Mouse (Mus musculus) lung, postnatal 0 days (tissue): Measurements from ENCODE around the gene Mlxipl. TPM values are rescaled to one million over a fixed set of nuclear protein-coding genes. Genes with fewer than 3 reads are reported as not detected.
"Not testable (repeated sequence)": the region's sequence is repeated elsewhere in the genome, so short reads cannot be mapped to it uniquely, and the experiment has no call there.

Experiments used
- ATAC-seq: fragments of 200-750 bp; cut with Nextera tagmentation; 2 replicates; pipeline ENCODE4 v1.8.0; 2017; ENCODE audit warnings: moderate library complexity
- DNase-seq: peaks from one replicate; pipeline ENCODE4 v3.0.0-alpha.2; 2016; ENCODE audit warnings: low spot score
- H3K27ac ChIP-seq: fragments of 300-500 bp; sonication (generic); 2 replicates; pipeline ENCODE4 v1.5.1; 2014; ENCODE audit warnings: antibody characterized with exemption, mild to moderate bottlenecking, low read length, mixed read lengths
- H3K27me3 ChIP-seq: fragments of 300-500 bp; sonication (generic); replicated peaks from 2 replicates; pipeline ENCODE4 v1.6.1; 2014; ENCODE audit warnings: low read length, mixed read lengths; ENCODE audit not compliant: insufficient read depth
- H3K36me3 ChIP-seq: fragments of 300-500 bp; sonication (generic); 2 replicates; pipeline ENCODE4 v1.6.1; 2014; ENCODE audit warnings: low read length, mixed read lengths; ENCODE audit not compliant: insufficient read depth
- H3K4me1 ChIP-seq: fragments of 300-500 bp; sonication (generic); 2 replicates; pipeline ENCODE4 v1.6.1; 2014; ENCODE audit warnings: antibody characterized with exemption, low read depth, low read length, mixed read lengths; ENCODE audit not compliant: insufficient read depth
- H3K4me2 ChIP-seq: fragments of 300-500 bp; sonication (generic); replicated peaks from 2 replicates; pipeline ENCODE4 v1.6.1; 2014; ENCODE audit warnings: low read depth, mild to moderate bottlenecking, low read length, moderate library complexity, mixed read lengths
- H3K4me3 ChIP-seq: fragments of 300-500 bp; sonication (generic); 2 replicates; pipeline ENCODE4 v1.5.1; 2014; ENCODE audit warnings: low read depth, low read length
- H3K9ac ChIP-seq: fragments of 300-500 bp; sonication (generic); replicated peaks from 2 replicates; pipeline ENCODE4 v1.6.1; 2014; ENCODE audit warnings: low read depth, mild to moderate bottlenecking
- H3K9me3 ChIP-seq: fragments of 300-500 bp; sonication (generic); 2 replicates; pipeline ENCODE4 v1.6.1; 2016; ENCODE audit warnings: low read length, mixed read lengths
- CTCF ChIP-seq: IDR thresholded peaks from 2 replicates; pipeline ENCODE4 v1.5.1; 2016; ENCODE audit warnings: antibody characterized with exemption, mild to moderate bottlenecking
- EP300 ChIP-seq: IDR thresholded peaks from 2 replicates; pipeline ENCODE4 v1.6.1; 2016; ENCODE audit warnings: antibody characterized with exemption, mild to moderate bottlenecking, control low read depth
- WGBS: fragments of 180-500 bp; shearing (Covaris S2); extraction: QIAGEN DNeasy Blood & Tissue Kit; methylation state at CpG from one replicate; pipeline ENCODE4 v1.1.7; 2014; 5-methylcytosine and 5-hydroxymethylcytosine counted together
- polyA plus RNA-seq: library from polyadenylated mRNA; unstranded; fragments of >200 nt; fragmentation: Nextera tagmentation; extraction: Ambion mirVana; gene quantifications from 2 replicates; pipeline ENCODE4 v1.2.1, GENCODE M21; 2015

The Mlxipl gene
- polyA plus RNA-seq = 0.70 and 0.96 TPM in 2 replicates

- TF ChIP-seq CTCF = no peak
- no peak for TF ChIP-seq EP300
- H3K27me3 ChIP-seq = peaks cover 23% of the 10 kb centered on the region; the same call in 1 of the 2 replicates
- H3K9ac ChIP-seq = no peak within 1 kb of the TSS
Measured at GRCm38 (mm10) chr5:135089653-135090052, at the start of gene Mlxipl. Gene Mlxipl, plus strand, starts transcription at chr5:135089890.

GRCm38 (mm10) chr5:135040059-135040458, 49.6 kb upstream of the Mlxipl start:
- H3K4me2 ChIP-seq = no peak overlapping the region
- H3K36me3 ChIP-seq = no peaks in the 10 kb centered on the region
- ATAC-seq (no peak), DNase-seq (no peak)
- H3K27ac ChIP-seq = no peak overlapping the region
- TF ChIP-seq EP300 (no peak), CTCF (no peak)
- no peaks in the 10 kb centered on the region for H3K9me3 ChIP-seq
- 43% methylated on average over 6 of the region's 6 CpGs for WGBS
- H3K4me3 ChIP-seq = no peak overlapping the region
- H3K9ac ChIP-seq = no peak overlapping the region
- H3K4me1 ChIP-seq = no peaks in the 10 kb centered on the region
- H3K27me3 ChIP-seq = no peaks in the 10 kb centered on the region

More at GRCm38 (mm10) chr5:135089653-135090052, at the start of gene Mlxipl:
- ATAC-seq = no peak; the same call in 1 of the 2 replicates
- WGBS = 5% methylated on average over 34 of the region's 39 CpGs
- H3K4me2 ChIP-seq = no peak within 1 kb of the TSS
- H3K4me3 ChIP-seq = no peak within 1 kb of the TSS
- DNase-seq = no peak
- H3K27ac ChIP-seq = no peak within 1 kb of the TSS
- H3K4me1 ChIP-seq = no peaks in the 10 kb centered on the region
- no peaks in the 10 kb centered on the region for H3K36me3 ChIP-seq
- no peaks in the 10 kb centered on the region for H3K9me3 ChIP-seq

- no peaks in the 10 kb centered on the region for H3K36me3 ChIP-seq
- H3K27ac ChIP-seq = no peak overlapping the region
- no peak for TF ChIP-seq EP300
- no peak for TF ChIP-seq CTCF
- WGBS = 46% methylated on average over 11 of the region's 11 CpGs
- no peaks in the 10 kb centered on the region for H3K9me3 ChIP-seq
- no peak overlapping the region for H3K4me3 ChIP-seq
- H3K4me1 ChIP-seq = no peaks in the 10 kb centered on the region
- no peak for ATAC-seq
- H3K27me3 ChIP-seq = no peaks in the 10 kb centered on the region
- no peak for DNase-seq
- H3K4me2 ChIP-seq = no peak overlapping the region
- no peak overlapping the region for H3K9ac ChIP-seq
Measured at GRCm38 (mm10) chr5:135040777-135041176, 48.9 kb upstream of the Mlxipl start.

- no peaks in the 10 kb centered on the region for H3K27me3 ChIP-seq
- ATAC-seq (no peak; the same call in 1 of the 2 replicates), DNase-seq (no peak)
- 60% methylated on average over 19 of the region's 21 CpGs for WGBS
- no peaks in the 10 kb centered on the region for H3K4me1 ChIP-seq
- no peak overlapping the region for H3K4me2 ChIP-seq
- no peaks in the 10 kb centered on the region for H3K9me3 ChIP-seq
- no peak overlapping the region for H3K27ac ChIP-seq
- no peaks in the 10 kb centered on the region for H3K36me3 ChIP-seq
- H3K9ac ChIP-seq = no peak overlapping the region
- H3K4me3 ChIP-seq = no peak overlapping the region
- TF ChIP-seq CTCF (no peak), EP300 (no peak)
Measured at GRCm38 (mm10) chr5:135042105-135042788, 47.4 kb upstream of the Mlxipl start.

- no peak overlapping the region for H3K9ac ChIP-seq
- 91% methylated on average over 3 of the region's 3 CpGs for WGBS
- no peak for TF ChIP-seq CTCF
- TF ChIP-seq EP300 = no peak
- no peak overlapping the region for H3K4me2 ChIP-seq
- no peaks in the 10 kb centered on the region for H3K4me1 ChIP-seq
- no peak overlapping the region for H3K4me3 ChIP-seq
- H3K36me3 ChIP-seq = no peaks in the 10 kb centered on the region
- DNase-seq (no peak), ATAC-seq (no peak)
- H3K27ac ChIP-seq = no peak overlapping the region
- no peaks in the 10 kb centered on the region for H3K9me3 ChIP-seq
- H3K27me3 ChIP-seq = no peaks in the 10 kb centered on the region
Measured at GRCm38 (mm10) chr5:135044575-135044974, 45.1 kb upstream of the Mlxipl start.

GRCm38 (mm10) chr5:135048539-135048938, 41.2 kb upstream of the Mlxipl start:
- no peaks in the 10 kb centered on the region for H3K9me3 ChIP-seq
- H3K27ac ChIP-seq = no peak overlapping the region
- no peak for TF ChIP-seq CTCF
- TF ChIP-seq EP300 = no peak
- DNase-seq (no peak), ATAC-seq (no peak)
- H3K4me1 ChIP-seq = no peaks in the 10 kb centered on the region
- H3K36me3 ChIP-seq = 0 out of 2 replicates have a peak, but pooled peaks cover under 1% of the 10 kb centered on the region
- H3K4me3 ChIP-seq = no peak overlapping the region
- H3K4me2 ChIP-seq = no peak overlapping the region
- no peak overlapping the region for H3K9ac ChIP-seq
- H3K27me3 ChIP-seq = no peaks in the 10 kb centered on the region
- 94% methylated on average over 5 of the region's 5 CpGs for WGBS

GRCm38 (mm10) chr5:135049268-135049667, 40.4 kb upstream of the Mlxipl start:
- WGBS = 92% methylated on average over 6 of the region's 6 CpGs
- not testable (repeated sequence) for H3K9me3 ChIP-seq, H3K27ac ChIP-seq, H3K4me2 ChIP-seq, H3K9ac ChIP-seq, DNase-seq, ATAC-seq, H3K27me3 ChIP-seq, H3K4me1 ChIP-seq, H3K4me3 ChIP-seq, H3K36me3 ChIP-seq
